Mouse (Mus musculus): ENCODE data around the gene Gm49320. TPM values are rescaled to one million over a fixed set of nuclear protein-coding genes. Genes with fewer than 3 reads are reported as not detected.
"Not testable (repeated sequence)": the region's sequence is repeated elsewhere in the genome, so short reads cannot be mapped to it uniquely, and the experiment has no call there.

Gene Gm49320
- total RNA-seq, 2 experiments from 2014 or later = 0.38 TPM; not detected in 1

GRCm38 (mm10) chr8:4255471-4255870 lies 16.8 kb downstream of the Gm49320 start:
- intact Hi-C loops (cut with DNase I); DNase-seq: not testable (repeated sequence)

GRCm38 (mm10) chr8:4256911-4257310 lies 18.2 kb downstream of the Gm49320 start:
- DNase-seq = no peak
- intact Hi-C loops (cut with DNase I) = no loop called here

DNA sequence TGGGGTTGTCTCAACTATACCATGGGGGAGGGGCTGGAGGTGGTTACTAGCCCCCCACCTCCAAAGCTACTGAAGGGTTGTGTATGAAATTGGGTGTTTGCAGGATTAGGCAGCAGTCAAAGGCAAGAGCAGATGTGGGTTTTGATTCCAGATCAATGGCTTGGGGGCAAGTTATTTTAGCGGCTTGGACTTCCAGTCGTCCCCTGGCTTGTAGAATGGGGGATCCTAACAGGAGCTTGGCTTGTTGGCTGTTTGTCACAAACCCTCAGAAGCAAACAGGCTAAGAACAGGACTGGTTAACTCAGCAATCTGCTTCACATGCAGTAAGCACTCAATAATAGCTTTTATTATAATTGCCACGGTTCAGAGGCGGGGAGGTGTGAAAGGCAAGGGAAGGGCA lies 18.7 kb downstream of the Gm49320 start:
- intact Hi-C loops (cut with DNase I) = no loop called here
- no peak for DNase-seq

GRCm38 (mm10) chr8:4258233-4258632 lies 19.6 kb downstream of the Gm49320 start:
- intact Hi-C loops (cut with DNase I) = loop anchor here (2.0 kb wide), 1 partner anchor 117 kb away; no protein-coding TSS in a partner anchor
- peak; percentile 76 to 84 for DNase-seq

GRCm38 (mm10) chr8:4258678-4259077 lies 20.0 kb downstream of the Gm49320 start:
- peak in 1 of 2 experiments; percentile 20 for DNase-seq
- intact Hi-C loops (cut with DNase I) = loop anchor here (2.0 kb wide), 1 partner anchor 118 kb away; no protein-coding TSS in a partner anchor

DNA sequence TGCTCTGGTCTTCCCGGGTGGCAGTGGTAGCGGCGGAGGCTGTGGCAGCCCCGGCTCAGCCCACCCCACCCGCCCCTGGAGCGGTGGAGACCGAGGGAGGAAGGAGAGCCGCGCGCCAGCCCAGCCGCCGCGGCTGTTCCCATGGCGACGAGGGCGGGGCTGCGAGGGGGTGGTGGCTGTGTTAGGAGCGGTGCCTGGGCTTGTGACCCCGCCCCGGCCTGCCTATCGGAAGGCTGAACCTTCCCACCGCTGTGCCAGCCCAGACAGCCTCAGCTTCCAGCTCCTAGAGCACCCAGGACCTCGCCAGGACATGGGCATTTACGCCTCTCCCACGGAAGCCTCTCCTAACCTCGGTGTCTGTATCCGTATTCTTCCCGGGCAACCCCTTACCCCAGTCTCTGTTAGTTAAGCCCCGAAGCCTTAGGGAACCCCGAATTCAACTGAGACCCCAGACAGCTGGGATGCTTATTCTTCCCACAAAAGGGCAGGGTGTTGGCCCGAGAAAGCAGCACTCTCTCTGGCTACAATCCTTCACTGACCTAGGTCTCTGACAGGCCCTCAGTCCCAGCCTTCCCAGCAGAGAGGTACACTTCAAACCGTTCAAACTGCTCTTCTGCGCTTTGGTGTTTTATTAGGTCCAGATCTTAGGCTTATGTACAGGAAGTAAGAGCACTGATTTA lies 20.6 kb downstream of the Gm49320 start, which contains the start of gene Ctxn1:
TSS of gene Ctxn1 (minus strand) at position 150 of the 680 bp plus-strand sequence.
- intact Hi-C loops (cut with DNase I) = loop anchor here (2.0 kb wide), 1 partner anchor 118 kb away; no protein-coding TSS in a partner anchor
- DNase-seq = peak; percentile 97 to 98

- DNase-seq = no peak
- intact Hi-C loops (cut with DNase I) = loop anchor here (2.0 kb wide), 1 partner anchor 119 kb away; no protein-coding TSS in a partner anchor
These were observed 21.1 kb downstream of the Gm49320 start for GRCm38 (mm10) chr8:4259805-4260170.

DNA sequence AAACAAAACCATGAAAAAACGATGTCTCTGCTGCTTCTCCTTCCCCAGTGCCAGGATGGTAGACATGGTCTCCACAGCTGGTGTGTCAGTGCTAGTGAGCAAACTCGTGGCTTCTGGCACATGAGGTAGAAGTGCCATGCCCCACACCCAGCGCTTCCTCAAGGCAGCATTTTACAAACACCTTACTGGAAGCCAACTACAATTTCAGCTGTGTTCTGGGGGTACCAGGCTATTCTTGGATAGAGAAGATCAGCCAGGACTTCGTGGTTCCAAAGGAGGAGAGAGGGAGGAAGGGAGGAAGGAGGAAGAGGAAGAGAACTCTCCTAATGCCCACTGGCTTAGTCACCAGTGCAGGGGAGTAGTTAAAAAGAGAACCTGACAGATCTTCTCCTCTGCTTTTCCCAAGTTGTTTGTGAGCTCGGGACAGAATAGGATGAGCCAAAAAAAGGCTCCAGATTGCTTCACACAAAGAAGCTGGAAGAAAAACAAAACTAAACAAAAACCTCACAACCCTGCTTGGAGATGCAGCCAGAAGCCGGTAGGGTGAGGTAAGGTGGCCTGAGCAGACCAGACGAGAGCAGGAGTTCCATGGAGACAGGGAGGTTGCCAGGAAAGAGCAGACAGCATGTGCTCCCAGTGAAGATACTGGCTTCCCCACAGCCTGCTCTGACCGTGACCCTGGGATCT lies 24.6 kb downstream of the Gm49320 start:
- intact Hi-C loops (cut with DNase I) = no loop called here
- DNase-seq = no peak

- intact Hi-C loops (cut with DNase I) = no loop called here
- no peak for DNase-seq
These were observed 26.7 kb downstream of the Gm49320 start for GRCm38 (mm10) chr8:4265160-4265914.

- peak in 1 of 2 experiments; percentile 34 for DNase-seq
- intact Hi-C loops (cut with DNase I) = no loop called here
These were observed 29.0 kb downstream of the Gm49320 start for GRCm38 (mm10) chr8:4267627-4268026.

DNA sequence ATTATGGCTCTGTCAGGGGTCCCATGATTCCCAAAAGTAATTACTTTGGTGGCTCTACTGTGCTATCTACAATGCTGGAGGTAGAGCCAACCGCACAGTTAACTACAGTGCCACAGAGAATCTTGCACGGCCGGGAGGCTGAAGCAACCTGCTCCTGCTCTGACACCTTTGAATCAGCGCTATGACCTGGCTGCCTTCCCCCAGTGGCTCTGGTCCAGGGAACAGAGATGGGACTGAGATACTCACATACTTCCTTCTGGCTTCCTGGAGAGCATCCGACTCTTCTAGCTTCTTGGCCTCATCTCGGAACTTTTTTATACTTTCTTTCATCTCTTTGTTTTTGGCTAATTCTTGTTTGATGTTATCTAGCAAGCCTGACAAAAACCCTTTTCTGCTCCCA lies 30.9 kb downstream of the Gm49320 start:
- intact Hi-C loops (cut with DNase I) = no loop called here
- no peak for DNase-seq

GRCm38 (mm10) chr8:4275275-4276110 lies 36.8 kb downstream of the Gm49320 start, which contains the start of gene Timm44:
Gene Timm44, minus strand, starts transcription at chr8:4275913.
- intact Hi-C loops (cut with DNase I) = no loop called here
- peak; percentile 94 to 97 for DNase-seq

GRCm38 (mm10) chr8:4276111-4276465 lies 37.4 kb downstream of the Gm49320 start:
- no peak for DNase-seq
- intact Hi-C loops (cut with DNase I) = no loop called here

- intact Hi-C loops (cut with DNase I) = no loop called here
These were observed 54.1 kb downstream of the Gm49320 start for GRCm38 (mm10) chr8:4292738-4293137.

DNA sequence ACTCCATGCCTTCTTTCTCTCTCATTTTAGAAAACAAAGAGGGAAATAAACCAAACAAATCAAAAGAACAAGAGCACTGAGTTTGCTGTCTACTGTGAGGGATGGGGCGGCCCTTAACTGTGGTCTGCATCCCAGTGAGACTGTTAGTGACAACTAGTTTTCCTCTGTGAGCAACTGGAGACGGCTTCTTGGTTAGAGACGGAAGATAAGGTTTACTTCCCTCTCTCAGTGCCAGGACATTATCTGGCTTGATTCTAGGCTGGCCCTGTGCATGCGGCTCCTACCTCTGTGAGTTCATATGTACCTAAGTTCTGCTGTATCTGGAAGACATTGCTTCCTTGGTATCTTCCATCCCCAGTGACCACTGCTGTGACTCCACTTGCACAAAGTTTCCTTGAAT lies 59.2 kb downstream of the Gm49320 start:
- intact Hi-C loops (cut with DNase I) = no loop called here
- DNase-seq = no peak

More at GRCm38 (mm10) chr8:4292738-4293137, 54.1 kb downstream of the Gm49320 start:
- DNase-seq = no peak

Other genes starting within 250 kb of the Gm49320 start
- gene Cd209f, start 133.0 kb upstream of the Gm49320 start, total RNA-seq (2021) = under 1 TPM; 0.29 to 0.41 TPM
- not detected for gene Cd209g, start 104.8 kb upstream of the Gm49320 start, total RNA-seq (2021)
- 10 to 100 TPM; 22.2 to 24.5 TPM for gene Evi5l, start 72.3 kb upstream of the Gm49320 start, total RNA-seq (2021)
- gene Prr36, start 21.4 kb upstream of the Gm49320 start, total RNA-seq (2021) = under 1 TPM in 1 of 2 experiments, not detected in 1; 0.05 TPM
- gene Lrrc8e, start 12.0 kb upstream of the Gm49320 start, total RNA-seq (2021) = under 1 TPM; 0.14 to 0.20 TPM
- gene Map2k7, start 125 bp upstream of the Gm49320 start, total RNA-seq (2021) = 10 to 100 TPM; 59.2 to 69.6 TPM
- 1 to 10 TPM; 3.0 to 4.3 TPM for gene Tgfbr3l, start 9.3 kb downstream of the Gm49320 start, total RNA-seq (2021)
- gene Snapc2, start 14.2 kb downstream of the Gm49320 start, total RNA-seq (2021) = 10 to 100 TPM; 14.4 to 14.5 TPM
- 1 to 10 TPM; 2.0 to 2.2 TPM for gene Ctxn1, start 20.4 kb downstream of the Gm49320 start, total RNA-seq (2021)
- gene Timm44, start 37.0 kb downstream of the Gm49320 start, total RNA-seq (2021) = 100 to 1,000 TPM; 110 to 117 TPM
- 10 to 100 TPM in 1 of 2 experiments, 1 to 10 TPM in 1; 5.9 to 14.8 TPM for gene Ccl25, start 86.3 kb downstream of the Gm49320 start, total RNA-seq (2021)
- gene Elavl1, start 86.5 kb downstream of the Gm49320 start, total RNA-seq (2021) = 10 to 100 TPM; 58.8 to 66.1 TPM